28 mouse cellular contexts compared by ENCODE assay signal in genomic region chr5:92318119-92318518, GRCm38 (mm10). TPM values are rescaled to one million over a fixed set of nuclear protein-coding genes. Genes with fewer than 3 reads are reported as not detected.
A peak's percentile ranks its signal among the peaks of the same experiment; 100 is the strongest.
DNase-seq lines count a peak whose midpoint lies in the region; ATAC-seq and TF ChIP-seq lines count a peak whose summit lies in the region.
"Had no signal": no experiment of that assay in that cellular context is flagged by ENCODE, and none has a peak within 500 bp of the region (broad histone marks: within the 10 kb centered on the region; RNA-seq: fewer than 3 reads in every experiment).

No protein-coding gene starts in this region.

- H3K4me3 ChIP-seq in brown adipose tissue, adult 24 weeks (ENCODE audit: insufficient read depth, low read depth, low read length), result no peak overlapping the region
- no peak overlapping the region for H3K4me3 ChIP-seq in liver, postnatal 0 days (ENCODE audit: low read depth, low read length)
- H3K4me3 ChIP-seq: heart, adult 2 months; hindbrain, embryonic 13.5 days; layer of hippocampus, adult 2 months; limb, embryonic 12.5 days; midbrain, embryonic 15.5 days; myocyte; neural tube, embryonic 13.5 days had no signal

- peak; percentile 60 for DNase-seq in 416B (ENCODE audit: low read depth)
- peak; percentile 39 for DNase-seq in A20 (ENCODE audit: low read depth, low spot score)
- peak; percentile 37 for DNase-seq in liver, postnatal 0 days
- no peak for DNase-seq in thymus, postnatal 36 days
- no peak for DNase-seq in cerebellum, adult 11-12 months
- no peak for DNase-seq in frontal cortex, postnatal 14 days (ENCODE audit: low spot score in 2 of 2)
- DNase-seq: adrenal gland, adult 2 months; cerebellum, adult 9-10 months; heart, adult 2 months; kidney, adult 8-10 months; kidney, postnatal 25 days; layer of hippocampus, postnatal 36 days; lung, adult 2 months; lung, postnatal 14 days; right cerebral cortex, postnatal 4 days; thymus, adult 18-20 months; thymus, postnatal 4 days had no signal

- no peak overlapping the region for H3K4me2 ChIP-seq in liver, postnatal 0 days (ENCODE audit: low read depth, low read length)
- H3K4me2 ChIP-seq: hindbrain, embryonic 13.5 days; limb, embryonic 12.5 days; midbrain, embryonic 15.5 days; neural tube, embryonic 13.5 days had no signal

- H3K27me3 ChIP-seq in liver, postnatal 0 days (ENCODE audit: insufficient read depth, low read length), result no peaks in the 10 kb centered on the region
- H3K27me3 ChIP-seq: hindbrain, embryonic 13.5 days; limb, embryonic 12.5 days; midbrain, embryonic 15.5 days; neural tube, embryonic 13.5 days had no signal

- no peak for TF ChIP-seq EP300 in liver, postnatal 0 days (IDR thresholded peaks at IDR 0.05; ENCODE audit: low read depth)

- H3K9ac ChIP-seq in liver, postnatal 0 days (replicated peaks), result no peak overlapping the region
- H3K9ac ChIP-seq: hindbrain, embryonic 13.5 days; limb, embryonic 12.5 days; midbrain, embryonic 15.5 days; neural tube, embryonic 13.5 days had no signal

- WGBS in liver, postnatal 0 days (ENCODE audit: insufficient replicate concordance), result 57% methylated on average over 7 of the region's 7 CpGs

- no peaks in the 10 kb centered on the region for H3K9me3 ChIP-seq in liver, postnatal 0 days (ENCODE audit: low read length)
- H3K9me3 ChIP-seq: hindbrain, embryonic 13.5 days; limb, embryonic 12.5 days; midbrain, embryonic 15.5 days; neural tube, embryonic 13.5 days had no signal

- peak overlapping the region; percentile 65 for H3K27ac ChIP-seq in brown adipose tissue, adult 24 weeks (replicated peaks; ENCODE audit: low read depth, low read length)
- H3K27ac ChIP-seq in liver, postnatal 0 days (ENCODE audit: low read depth), result no peak overlapping the region
- H3K27ac ChIP-seq: heart, adult 2 months; hindbrain, embryonic 13.5 days; layer of hippocampus, adult 2 months; limb, embryonic 12.5 days; midbrain, embryonic 15.5 days; neural tube, embryonic 13.5 days had no signal

- peak; percentile 37; the same call in 1 of the 2 replicates for ATAC-seq in liver, postnatal 0 days
- ATAC-seq: forebrain, embryonic 16.5 days; midbrain, embryonic 15.5 days had no signal

- peaks cover 11% of the 10 kb centered on the region; the same call in 1 of the 2 replicates for H3K4me1 ChIP-seq in brown adipose tissue, adult 24 weeks (ENCODE audit: control insufficient read depth, insufficient read depth, insufficient read length, low read length)
- H3K4me1 ChIP-seq in liver, postnatal 0 days (ENCODE audit: insufficient read depth), result peaks cover 6% of the 10 kb centered on the region; the same call in 1 of the 2 replicates
- H3K4me1 ChIP-seq: hindbrain, embryonic 13.5 days; midbrain, embryonic 15.5 days; neural tube, embryonic 13.5 days had no signal

- no peaks in the 10 kb centered on the region for H3K36me3 ChIP-seq in liver, postnatal 0 days (replicated peaks; ENCODE audit: insufficient read depth, low read length)
- H3K36me3 ChIP-seq: hindbrain, embryonic 13.5 days; limb, embryonic 12.5 days; midbrain, embryonic 15.5 days; neural tube, embryonic 13.5 days had no signal

- no peak for TF ChIP-seq CTCF in liver, postnatal 0 days (IDR thresholded peaks at IDR 0.05; ENCODE audit: low read depth)

RNA-seq across cellular contexts. Expression of gene Sdad1, which starts 7.8 kb away (rescaled TPM):
- 4.2 and 5.8 TPM in 2 replicates for polyA plus RNA-seq in brown adipose tissue, adult 24 weeks (2012; ENCODE audit: insufficient read depth, insufficient read length, missing spikeins)
- 13.1 and 13.4 TPM in 2 replicates for polyA plus RNA-seq in liver, postnatal 0 days (2015; fragmentation: Nextera tagmentation; extraction: Ambion mirVana)

RNA-seq across cellular contexts. Expression of gene Cxcl9, which starts 9.8 kb away (rescaled TPM):
- 15.5 and 47.1 TPM in 2 replicates for polyA plus RNA-seq in brown adipose tissue, adult 24 weeks (2012; ENCODE audit: insufficient read depth, insufficient read length, missing spikeins)
- 0.20 and 0.35 TPM in 2 replicates for polyA plus RNA-seq in liver, postnatal 0 days (2015; fragmentation: Nextera tagmentation; extraction: Ambion mirVana)
- polyA plus RNA-seq: forebrain, embryonic 16.5 days; heart, embryonic 14.5 days; hindbrain, embryonic 13.5 days; intestine, embryonic 14.5 days; limb, embryonic 12.5 days; midbrain, embryonic 15.5 days; neural tube, embryonic 13.5 days; stomach, embryonic 16.5 days had no signal

RNA-seq across cellular contexts. Expression of gene Art3, which starts 13.5 kb away (rescaled TPM):
- polyA plus RNA-seq in brown adipose tissue, adult 24 weeks (2012; ENCODE audit: insufficient read depth, insufficient read length, missing spikeins), result 163 and 220 TPM in 2 replicates
- polyA plus RNA-seq in liver, postnatal 0 days (2015; fragmentation: Nextera tagmentation; extraction: Ambion mirVana), result 2.3 and 4.0 TPM in 2 replicates

RNA-seq across cellular contexts. Expression of gene Cxcl10, which starts 30.6 kb away (rescaled TPM):
- 2.7 TPM in 1 of 2 replicates, not detected in the other for polyA plus RNA-seq in brown adipose tissue, adult 24 weeks (2012; ENCODE audit: insufficient read depth, insufficient read length, missing spikeins)
- 7.5 and 8.0 TPM in 2 replicates for polyA plus RNA-seq in liver, postnatal 0 days (2015; fragmentation: Nextera tagmentation; extraction: Ambion mirVana)
- polyA plus RNA-seq: forebrain, embryonic 16.5 days had no signal

RNA-seq across cellular contexts. Expression of gene Naaa, which starts 40.1 kb away (rescaled TPM):
- polyA plus RNA-seq in brown adipose tissue, adult 24 weeks (2012; ENCODE audit: insufficient read depth, insufficient read length, missing spikeins), result 18.1 and 22.8 TPM in 2 replicates
- 6.1 and 7.5 TPM in 2 replicates for polyA plus RNA-seq in liver, postnatal 0 days (2015; fragmentation: Nextera tagmentation; extraction: Ambion mirVana)

Comparison
In these comparisons a context has a peak if more than half of its experiments do, and no peak if none do; other contexts are left out.
1. DNase-seq: peak in 416B (single experiment), A20 (single experiment) and liver, postnatal 0 days (single experiment); none in thymus, postnatal 36 days (0 of 2), cerebellum, adult 11-12 months (single experiment) and frontal cortex, postnatal 14 days (0 of 2).
2. RNA of gene Cxcl9, which starts 9.8 kb away (polyA plus RNA-seq): 15.5 to 47.1 TPM in brown adipose tissue, adult 24 weeks; 0.20 to 0.35 TPM in liver, postnatal 0 days; every median in the first group is over 10 times any median in the second.
3. RNA of gene Art3, which starts 13.5 kb away (polyA plus RNA-seq): 163 to 220 TPM in brown adipose tissue, adult 24 weeks; 2.3 to 4.0 TPM in liver, postnatal 0 days; every median in the first group is over 10 times any median in the second.